Mouse (Mus musculus): Measurements from ENCODE around the gene Rxfp2. TPM values are rescaled to one million over a fixed set of nuclear protein-coding genes. Genes with fewer than 3 reads are reported as not detected.

Rxfp2 gene
- not detected for polyA plus RNA-seq (2012; fragmentation: generic; extraction: Trizol)
- long read RNA-seq, experiment 1 = 0 reads
- long read RNA-seq, experiment 2 = 0 reads

DNA sequence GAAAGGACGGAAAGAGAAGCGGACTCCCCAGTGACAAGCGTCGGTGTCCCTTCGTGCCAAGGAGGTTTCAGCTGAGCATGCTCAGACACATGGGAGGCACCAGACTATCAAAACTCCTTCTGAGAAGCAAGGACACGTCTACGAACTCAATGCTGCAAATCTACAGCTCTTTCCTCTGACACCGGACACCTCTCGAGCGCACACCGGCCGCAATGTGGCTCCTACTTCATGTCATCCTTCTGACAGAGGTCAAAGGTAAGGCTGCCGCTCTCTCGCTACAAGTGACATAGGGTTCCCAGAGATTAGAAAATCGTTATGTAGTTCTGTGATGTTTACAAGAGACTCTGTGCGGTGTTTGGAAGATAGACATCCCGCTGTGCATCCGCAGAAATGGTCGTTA is at the start of gene Rxfp2:
Gene Rxfp2, plus strand, starts transcription at position 20 of the 400 bp plus-strand sequence.
- Histone ChIP-seq H3K36me3 (ENCODE audit: control insufficient read depth, insufficient read depth) (no peaks in the 10 kb centered on the region), H3K4me3 (ENCODE audit: insufficient read depth, poor library complexity, severe bottlenecking) (no peak within 1 kb of the TSS), H3K79me3 (ENCODE audit: low read depth) (no peaks in the 10 kb centered on the region), H3ac (ENCODE audit: control insufficient read depth, insufficient read length, low read depth) (no peak within 1 kb of the TSS), H3K27me3 (ENCODE audit: control insufficient read depth, insufficient read depth, insufficient read length) (peaks cover 3% of the 10 kb centered on the region), H3K79me2 (ENCODE audit: control insufficient read depth, insufficient read depth) (no peaks in the 10 kb centered on the region)
- TF ChIP-seq MAX (IDR thresholded peaks at IDR 0.05) = no peak

- Histone ChIP-seq H3K27me3 (ENCODE audit: control insufficient read depth, insufficient read depth, insufficient read length) (no peaks in the 10 kb centered on the region), H3K4me3 (ENCODE audit: insufficient read depth, poor library complexity, severe bottlenecking) (no peak overlapping the region), H3K36me3 (ENCODE audit: control insufficient read depth, insufficient read depth) (no peaks in the 10 kb centered on the region), H3K79me3 (ENCODE audit: low read depth) (no peaks in the 10 kb centered on the region), H3K79me2 (ENCODE audit: control insufficient read depth, insufficient read depth) (no peaks in the 10 kb centered on the region), H3ac (ENCODE audit: control insufficient read depth, insufficient read length, low read depth) (no peak overlapping the region)
- TF ChIP-seq CTCF (IDR thresholded peaks at IDR 0.05; ENCODE audit: control insufficient read depth, insufficient read depth, insufficient read length) (no peak), MYOD1 (IDR thresholded peaks at IDR 0.05; ENCODE audit: control insufficient read depth, insufficient read length, low read depth) (no peak), FOSL1 (IDR thresholded peaks at IDR 0.05; ENCODE audit: insufficient read depth, low read length, poor library complexity, severe bottlenecking) (no peak), MYOG (IDR thresholded peaks at IDR 0.05; ENCODE audit: control insufficient read depth, extremely low read depth, insufficient read length) (no peak), CEBPB (IDR thresholded peaks at IDR 0.05; ENCODE audit: low read depth) (no peak), MAX (IDR thresholded peaks at IDR 0.05) (no peak), USF1 (IDR thresholded peaks at IDR 0.05; ENCODE audit: low read depth) (no peak)
Observed at GRCm38 (mm10) chr5:149970261-149970660, 48.2 kb upstream of the Rxfp2 start.

DNA sequence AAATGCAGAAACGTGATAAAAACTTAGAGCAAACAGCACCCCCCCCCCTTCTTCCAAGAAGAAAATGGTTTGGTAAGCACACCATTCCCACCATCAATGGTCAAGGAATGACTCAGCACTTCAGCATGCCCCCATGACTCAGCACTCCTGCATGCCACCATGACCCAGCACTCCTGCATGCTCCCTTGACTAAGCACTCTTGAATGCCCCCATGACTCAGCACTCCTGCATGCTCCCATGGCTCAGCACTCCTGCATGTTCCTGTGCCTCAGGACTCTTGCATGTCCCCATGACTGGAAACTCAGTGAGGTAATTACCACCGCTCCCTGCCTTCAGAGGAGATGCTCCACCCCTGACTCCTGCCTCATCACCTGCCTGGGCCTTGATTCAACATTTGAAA is 41.4 kb upstream of the Rxfp2 start:
- no peaks in the 10 kb centered on the region for H3K79me2 ChIP-seq (ENCODE audit: control insufficient read depth, insufficient read depth)
- no peaks in the 10 kb centered on the region for H3K27me3 ChIP-seq (ENCODE audit: control insufficient read depth, insufficient read depth, insufficient read length)
- H3K36me3 ChIP-seq (ENCODE audit: control insufficient read depth, insufficient read depth) = no peaks in the 10 kb centered on the region
- H3K79me3 ChIP-seq (ENCODE audit: low read depth) = no peaks in the 10 kb centered on the region
- TF ChIP-seq CTCF (IDR thresholded peaks at IDR 0.05; ENCODE audit: control insufficient read depth, insufficient read depth, insufficient read length) = no peak
- no peak for TF ChIP-seq MYOD1 (IDR thresholded peaks at IDR 0.05; ENCODE audit: control insufficient read depth, insufficient read length, low read depth)
- TF ChIP-seq USF1 (IDR thresholded peaks at IDR 0.05; ENCODE audit: low read depth) = no peak
- no peak for TF ChIP-seq MAX (IDR thresholded peaks at IDR 0.05)
- no peak for TF ChIP-seq MYOG (IDR thresholded peaks at IDR 0.05; ENCODE audit: control insufficient read depth, extremely low read depth, insufficient read length)
- no peak for TF ChIP-seq FOSL1 (IDR thresholded peaks at IDR 0.05; ENCODE audit: insufficient read depth, low read length, poor library complexity, severe bottlenecking)
- TF ChIP-seq CEBPB (IDR thresholded peaks at IDR 0.05; ENCODE audit: low read depth) = no peak
- H3ac ChIP-seq (ENCODE audit: control insufficient read depth, insufficient read length, low read depth) = no peak overlapping the region
- H3K4me3 ChIP-seq (ENCODE audit: insufficient read depth, poor library complexity, severe bottlenecking) = no peak overlapping the region

- Histone ChIP-seq H3K79me2 (ENCODE audit: control insufficient read depth, insufficient read depth) (no peaks in the 10 kb centered on the region), H3K4me3 (ENCODE audit: insufficient read depth, poor library complexity, severe bottlenecking) (no peak overlapping the region), H3K36me3 (ENCODE audit: control insufficient read depth, insufficient read depth) (no peaks in the 10 kb centered on the region), H3ac (ENCODE audit: control insufficient read depth, insufficient read length, low read depth) (no peak overlapping the region), H3K27me3 (ENCODE audit: control insufficient read depth, insufficient read depth, insufficient read length) (no peaks in the 10 kb centered on the region), H3K79me3 (ENCODE audit: low read depth) (no peaks in the 10 kb centered on the region)
- TF ChIP-seq MYOG (IDR thresholded peaks at IDR 0.05; ENCODE audit: control insufficient read depth, extremely low read depth, insufficient read length) = no peak
- TF ChIP-seq MYOD1 (IDR thresholded peaks at IDR 0.05; ENCODE audit: control insufficient read depth, insufficient read length, low read depth) = no peak
- no peak for TF ChIP-seq CEBPB (IDR thresholded peaks at IDR 0.05; ENCODE audit: low read depth)
- no peak for TF ChIP-seq CTCF (IDR thresholded peaks at IDR 0.05; ENCODE audit: control insufficient read depth, insufficient read depth, insufficient read length)
- no peak for TF ChIP-seq USF1 (IDR thresholded peaks at IDR 0.05; ENCODE audit: low read depth)
- no peak for TF ChIP-seq MAX (IDR thresholded peaks at IDR 0.05)
- no peak for TF ChIP-seq FOSL1 (IDR thresholded peaks at IDR 0.05; ENCODE audit: insufficient read depth, low read length, poor library complexity, severe bottlenecking)
Observed at GRCm38 (mm10) chr5:149983621-149984020, 34.9 kb upstream of the Rxfp2 start.

GRCm38 (mm10) chr5:149994578-149994977 is 23.9 kb upstream of the Rxfp2 start:
- no peaks in the 10 kb centered on the region for H3K36me3 ChIP-seq (ENCODE audit: control insufficient read depth, insufficient read depth)
- H3K27me3 ChIP-seq (ENCODE audit: control insufficient read depth, insufficient read depth, insufficient read length) = no peaks in the 10 kb centered on the region
- TF ChIP-seq CTCF (IDR thresholded peaks at IDR 0.05; ENCODE audit: control insufficient read depth, insufficient read depth, insufficient read length) (no peak), MYOG (IDR thresholded peaks at IDR 0.05; ENCODE audit: control insufficient read depth, extremely low read depth, insufficient read length) (no peak), CEBPB (IDR thresholded peaks at IDR 0.05; ENCODE audit: low read depth) (no peak), MAX (IDR thresholded peaks at IDR 0.05) (no peak), MYOD1 (IDR thresholded peaks at IDR 0.05; ENCODE audit: control insufficient read depth, insufficient read length, low read depth) (no peak), FOSL1 (IDR thresholded peaks at IDR 0.05; ENCODE audit: insufficient read depth, low read length, poor library complexity, severe bottlenecking) (no peak), USF1 (IDR thresholded peaks at IDR 0.05; ENCODE audit: low read depth) (no peak)
- no peaks in the 10 kb centered on the region for H3K79me2 ChIP-seq (ENCODE audit: control insufficient read depth, insufficient read depth)
- no peak overlapping the region for H3K4me3 ChIP-seq (ENCODE audit: insufficient read depth, poor library complexity, severe bottlenecking)
- H3K79me3 ChIP-seq (ENCODE audit: low read depth) = no peaks in the 10 kb centered on the region
- no peak overlapping the region for H3ac ChIP-seq (ENCODE audit: control insufficient read depth, insufficient read length, low read depth)

DNA sequence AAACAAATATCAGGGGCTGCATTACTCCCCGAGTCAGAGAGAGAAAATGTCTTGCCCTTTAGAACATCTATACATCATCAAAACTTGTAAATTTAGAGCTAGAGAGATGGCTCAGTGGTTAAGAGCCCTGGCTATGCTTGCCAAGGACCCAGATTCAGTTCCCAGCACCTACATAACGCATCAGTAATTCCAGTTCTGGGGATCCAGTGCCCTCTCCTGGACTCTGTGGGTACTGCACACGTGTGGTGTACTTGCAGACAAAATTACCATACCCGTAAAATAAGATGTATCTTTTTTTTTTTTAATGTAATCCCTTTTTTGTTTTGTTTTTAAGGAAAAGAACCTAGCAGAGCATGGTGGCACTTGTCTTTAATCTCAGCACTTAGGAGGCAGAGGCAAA is 21.9 kb upstream of the Rxfp2 start:
- no peak for TF ChIP-seq MYOD1 (IDR thresholded peaks at IDR 0.05; ENCODE audit: control insufficient read depth, insufficient read length, low read depth)
- TF ChIP-seq MYOG (IDR thresholded peaks at IDR 0.05; ENCODE audit: control insufficient read depth, extremely low read depth, insufficient read length) = no peak
- TF ChIP-seq FOSL1 (IDR thresholded peaks at IDR 0.05; ENCODE audit: insufficient read depth, low read length, poor library complexity, severe bottlenecking) = no peak
- no peak for TF ChIP-seq USF1 (IDR thresholded peaks at IDR 0.05; ENCODE audit: low read depth)
- no peaks in the 10 kb centered on the region for H3K79me3 ChIP-seq (ENCODE audit: low read depth)
- H3K4me3 ChIP-seq (ENCODE audit: insufficient read depth, poor library complexity, severe bottlenecking) = no peak overlapping the region
- H3K79me2 ChIP-seq (ENCODE audit: control insufficient read depth, insufficient read depth) = no peaks in the 10 kb centered on the region
- H3ac ChIP-seq (ENCODE audit: control insufficient read depth, insufficient read length, low read depth) = no peak overlapping the region
- H3K27me3 ChIP-seq (ENCODE audit: control insufficient read depth, insufficient read depth, insufficient read length) = no peaks in the 10 kb centered on the region
- H3K36me3 ChIP-seq (ENCODE audit: control insufficient read depth, insufficient read depth) = no peaks in the 10 kb centered on the region

Data from C2C12 (cell line).